Mouse (Mus musculus) cerebellum, adult 2 months (tissue): Measurements from ENCODE around the gene Usf1. TPM values are rescaled to one million over a fixed set of nuclear protein-coding genes. Genes with fewer than 3 reads are reported as not detected.

Experiments
- DNase-seq, 2 experiments: peaks; one replicate each; pipeline ENCODE4 v3.0.0; 2021
- H3K27ac ChIP-seq: fragments of 200-500 bp; 2 replicates; pipeline ENCODE4 v1.5.1; 2012; ENCODE audit warnings: low read length, control low read depth, inconsistent platforms; ENCODE audit not compliant: insufficient read depth
- H3K27me3 ChIP-seq: fragments of 200-500 bp; 2 replicates; pipeline ENCODE4 v1.6.1; 2012; ENCODE audit warnings: inconsistent platforms, mild to moderate bottlenecking, low read length, moderate library complexity; ENCODE audit not compliant: control insufficient read depth, insufficient read depth
- H3K4me1 ChIP-seq: fragments of 200-500 bp; 2 replicates; pipeline ENCODE4 v1.6.1; 2011; ENCODE audit warnings: low read length; ENCODE audit not compliant: control insufficient read depth, insufficient read depth
- H3K4me3 ChIP-seq: fragments of 200-500 bp; replicated peaks from 2 replicates; pipeline ENCODE3; 2011; ENCODE audit warnings: mild to moderate bottlenecking, low read depth, low read length, control low read depth; ENCODE audit not compliant: insufficient read depth
- CTCF ChIP-seq: fragments of 200-500 bp; IDR thresholded peaks from 2 replicates; pipeline ENCODE4 v1.5.1; 2011; ENCODE audit warnings: low read depth, mild to moderate bottlenecking, control low read depth, low read length, moderate library complexity, borderline replicate concordance; ENCODE audit not compliant: insufficient read depth
- POLR2A ChIP-seq: fragments of 200-500 bp; IDR thresholded peaks from 2 replicates; pipeline ENCODE4 v1.6.1; 2011; ENCODE audit warnings: low read length, control low read depth, borderline replicate concordance; ENCODE audit not compliant: insufficient read depth
- WGBS: fragments of 180-500 bp; shearing (Covaris S2); methylation state at CpG from one replicate; pipeline ENCODE4 v1.1.7; 2018; 5-methylcytosine and 5-hydroxymethylcytosine counted together
- polyA plus RNA-seq: library from polyadenylated mRNA; depleted of rRNA; stranded (reverse); fragments of >200 nt; gene quantifications from 2 replicates; pipeline ENCODE4 v1.2.3, GENCODE M21; 2012

Usf1 gene
- polyA plus RNA-seq, 1 experiment: 107 TPM

DNA sequence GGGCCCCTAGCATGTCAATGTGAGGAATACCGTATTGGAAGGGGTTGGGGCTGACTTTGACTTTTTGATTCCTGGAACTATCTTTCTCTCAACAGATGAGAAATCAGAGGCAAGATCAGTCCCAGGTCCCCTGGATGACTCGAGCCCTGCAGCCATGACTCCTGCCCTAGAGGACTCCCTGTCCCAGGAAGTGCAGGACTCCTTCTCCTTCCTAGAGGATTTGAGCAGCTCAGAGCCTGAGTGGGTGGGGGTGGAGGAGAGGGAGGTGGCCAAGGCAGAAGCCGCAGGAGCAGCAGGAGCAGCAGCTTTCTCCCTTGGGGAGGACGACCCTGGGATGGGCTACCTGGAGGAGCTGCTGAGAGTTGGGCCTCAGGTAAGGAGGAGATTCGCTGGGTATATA is 3.9 kb upstream of the Usf1 start:
- H3K27ac ChIP-seq: no peak overlapping the region
- no peaks in the 10 kb centered on the region for H3K27me3 ChIP-seq
- H3K4me1 ChIP-seq: no peaks in the 10 kb centered on the region
- WGBS: 77% methylated on average over 5 of the region's 5 CpGs
- no peak overlapping the region for H3K4me3 ChIP-seq
- DNase-seq: no peak
- TF ChIP-seq POLR2A (no peak), CTCF (no peak)

DNA sequence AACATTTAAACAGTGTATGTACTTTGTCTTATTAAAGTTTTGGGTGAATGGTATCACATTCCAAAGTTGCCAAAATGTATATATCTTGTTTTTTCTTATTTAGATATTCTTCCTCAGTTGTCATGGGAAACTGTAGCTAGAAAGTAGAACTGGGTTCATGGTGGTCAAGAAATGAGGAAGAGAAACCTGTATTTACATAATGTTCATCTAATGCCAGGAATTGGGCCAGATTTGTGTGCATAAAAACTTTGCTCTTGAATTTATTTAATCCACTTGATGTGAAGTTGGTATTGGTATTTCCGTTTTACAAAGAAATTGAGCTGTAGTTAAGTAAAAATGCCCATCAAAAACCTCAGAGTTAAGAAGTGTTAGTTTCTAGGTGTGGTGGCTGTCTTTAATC is 882 bp upstream of the Usf1 start:
- no peaks in the 10 kb centered on the region; the same call in 1 of the 2 replicates for H3K4me1 ChIP-seq
- TF ChIP-seq POLR2A (no peak), CTCF (no peak)
- 84% methylated on average over 1 of the region's 1 CpGs for WGBS
- H3K27ac ChIP-seq: no peak overlapping the region
- no peak overlapping the region for H3K4me3 ChIP-seq
- no peak for DNase-seq
- H3K27me3 ChIP-seq: no peaks in the 10 kb centered on the region

GRCm38 (mm10) chr1:171411492-171411941 is 404 bp downstream of the Usf1 start:
- TF ChIP-seq CTCF (no peak), POLR2A (no peak)
- H3K27ac ChIP-seq: peak overlapping the region; percentile 72; the same call in 1 of the 2 replicates
- WGBS: 1% methylated on average over 39 of the region's 39 CpGs

DNA sequence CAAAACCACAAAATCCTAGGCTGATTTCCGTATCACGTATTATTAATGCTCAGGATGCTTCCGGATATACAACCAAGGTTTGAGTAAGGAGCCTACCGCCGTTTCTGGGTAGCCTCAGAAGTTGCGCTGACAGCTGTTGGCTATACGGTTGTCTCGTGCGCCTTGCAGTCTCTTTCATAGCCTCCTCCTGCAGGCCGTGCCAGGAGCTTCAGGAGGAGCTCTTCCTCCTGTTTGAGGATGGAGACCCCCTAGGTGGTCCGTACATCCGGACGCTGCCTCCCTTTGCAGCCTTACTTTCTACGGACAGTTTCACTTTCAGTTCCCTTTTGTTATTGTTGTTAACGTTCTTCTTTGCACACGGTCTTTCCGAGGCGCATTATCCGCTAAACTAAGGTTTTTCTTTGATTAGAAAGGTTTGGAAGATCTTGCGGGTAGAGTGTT is 908 bp downstream of the Usf1 start:
- Histone ChIP-seq H3K27me3 (no peaks in the 10 kb centered on the region), H3K27ac (0 out of 2 replicates have a peak overlapping the region, but pooled peaks have one; percentile 72), H3K4me3 (peak overlapping the region; percentile 81), H3K4me1 (no peaks in the 10 kb centered on the region; the same call in 1 of the 2 replicates)
- TF ChIP-seq POLR2A (no peak), CTCF (no peak)
- DNase-seq: peak; percentile 24 to 34
- under 1% methylated on average over 20 of the region's 20 CpGs for WGBS

More at GRCm38 (mm10) chr1:171411492-171411941, 404 bp downstream of the Usf1 start:
- H3K4me1 ChIP-seq: no peaks in the 10 kb centered on the region; the same call in 1 of the 2 replicates
- DNase-seq: no peak
- H3K27me3 ChIP-seq: no peaks in the 10 kb centered on the region
- peak overlapping the region; percentile 81 for H3K4me3 ChIP-seq

DNA sequence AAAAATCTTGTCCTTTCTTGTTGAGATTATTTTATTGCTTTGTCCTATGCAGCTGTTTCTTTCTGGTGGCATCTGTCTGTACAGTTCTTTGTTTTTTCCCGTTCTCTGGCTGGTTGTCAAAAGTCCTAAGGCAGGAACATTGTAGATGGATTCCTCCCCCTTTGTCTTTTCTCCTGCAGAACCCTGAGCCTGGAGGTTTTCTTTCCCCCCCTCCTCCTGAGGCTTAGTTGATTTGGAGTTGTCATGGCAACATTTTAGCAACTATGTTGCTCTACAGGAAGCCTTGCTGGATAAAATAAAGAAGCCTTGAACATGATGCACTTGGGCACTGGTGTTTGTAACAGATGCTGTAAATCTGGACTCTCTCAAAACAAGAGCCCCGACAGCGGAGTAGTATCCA is 1.3 kb downstream of the Usf1 start:
- H3K27me3 ChIP-seq: no peaks in the 10 kb centered on the region
- peak overlapping the region; percentile 81 for H3K4me3 ChIP-seq
- WGBS: 22% methylated on average over 3 of the region's 3 CpGs
- no peak overlapping the region for H3K27ac ChIP-seq
- DNase-seq: no peak
- no peaks in the 10 kb centered on the region; the same call in 1 of the 2 replicates for H3K4me1 ChIP-seq
- TF ChIP-seq CTCF (no peak), POLR2A (no peak)

GRCm38 (mm10) chr1:171413608-171414007 is 2.5 kb downstream of the Usf1 start:
- H3K27ac ChIP-seq: no peak overlapping the region
- H3K27me3 ChIP-seq: no peaks in the 10 kb centered on the region
- TF ChIP-seq POLR2A: no peak
- no peak for TF ChIP-seq CTCF
- no peak for DNase-seq
- H3K4me1 ChIP-seq: no peaks in the 10 kb centered on the region; the same call in 1 of the 2 replicates
- no peak overlapping the region for H3K4me3 ChIP-seq
- 63% methylated on average over 8 of the region's 8 CpGs for WGBS

- H3K27ac ChIP-seq: no peak within 1 kb of the TSS
Measured at GRCm38 (mm10) chr1:171418660-171419059, 7.5 kb downstream of the Usf1 start, which contains the start of gene Tstd1. TSS of gene Tstd1 (plus strand) at chr1:171418872.

DNA sequence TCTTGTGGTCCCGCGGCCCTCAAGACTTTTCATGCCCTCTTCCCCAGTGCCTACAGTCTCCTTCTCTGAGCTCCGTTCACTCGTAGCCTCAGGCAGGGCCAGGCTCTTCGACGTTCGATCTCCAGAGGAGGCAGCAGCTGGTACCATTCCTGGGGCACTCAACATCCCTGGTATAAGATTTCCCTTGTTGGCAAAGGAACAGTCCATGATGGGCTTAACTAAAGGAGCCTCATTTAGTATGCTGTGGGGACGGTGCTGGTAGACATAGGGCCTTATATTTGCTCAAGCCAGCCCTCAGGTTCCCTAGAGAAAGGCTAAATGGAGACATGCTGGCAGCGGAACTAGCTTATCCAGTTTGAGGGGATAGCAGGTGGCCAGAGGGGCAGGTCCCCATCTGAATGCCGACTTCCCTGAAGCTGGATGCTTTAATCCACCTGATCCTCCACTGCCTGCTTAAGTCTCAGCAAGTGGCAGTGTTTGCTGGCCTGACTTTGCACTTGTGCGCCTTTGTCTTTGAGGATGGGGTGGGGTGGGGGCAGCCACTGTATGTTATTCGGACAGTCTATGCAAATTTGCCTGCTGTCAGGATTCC is 8.3 kb downstream of the Usf1 start:
- no peak for TF ChIP-seq CTCF
- no peak for TF ChIP-seq POLR2A
- Histone ChIP-seq H3K27ac (no peak overlapping the region), H3K4me3 (no peak overlapping the region), H3K4me1 (no peaks in the 10 kb centered on the region), H3K27me3 (no peaks in the 10 kb centered on the region)
- DNase-seq: no peak
- WGBS: 41% methylated on average over 12 of the region's 12 CpGs

More at GRCm38 (mm10) chr1:171418660-171419059, 7.5 kb downstream of the Usf1 start, which contains the start of gene Tstd1:
- no peak for DNase-seq
- TF ChIP-seq CTCF (no peak), POLR2A (no peak)
- no peaks in the 10 kb centered on the region for H3K4me1 ChIP-seq
- H3K4me3 ChIP-seq: no peak within 1 kb of the TSS
- WGBS: 89% methylated on average over 5 of the region's 5 CpGs
- H3K27me3 ChIP-seq: no peaks in the 10 kb centered on the region
